Mouse (Mus musculus) frontal cortex, adult (tissue): ENCODE measurements around the gene Slc7a4.
"Not testable (repeated sequence)": the region's sequence is repeated elsewhere in the genome, so short reads cannot be mapped to it uniquely, and the experiment has no call there.

Source experiments
- ATAC-seq: cut with Nextera tagmentation; 2 replicates; pipeline ENCODE4 v1.9.2; 2017; ENCODE audit warnings: mild to moderate bottlenecking, moderate library complexity, mixed read lengths; ENCODE audit not compliant: low TSS enrichment

The Slc7a4 gene

DNA sequence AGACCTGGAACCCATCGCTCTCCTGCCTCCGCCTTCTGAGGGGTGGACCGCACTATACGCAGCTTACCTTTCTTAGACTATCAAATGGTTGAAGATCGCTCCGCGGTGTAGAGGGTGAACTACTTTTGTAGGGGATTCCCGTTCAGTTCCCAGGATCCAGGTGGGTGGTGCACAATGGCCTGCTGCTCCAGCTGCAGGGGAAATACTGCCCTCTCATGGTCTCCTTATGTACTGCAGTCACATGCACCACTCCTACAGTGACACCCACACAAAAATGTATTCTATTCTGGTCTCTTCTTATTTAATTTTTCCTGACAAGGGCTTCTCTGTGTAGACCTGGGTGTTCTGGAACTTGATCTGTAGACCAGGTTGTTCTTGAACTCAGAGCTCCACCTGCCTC is at the start of gene Slc7a4:
TSS of gene Slc7a4 (minus strand) at position 151 of the 400 bp plus-strand sequence.
- no peak for ATAC-seq

DNA sequence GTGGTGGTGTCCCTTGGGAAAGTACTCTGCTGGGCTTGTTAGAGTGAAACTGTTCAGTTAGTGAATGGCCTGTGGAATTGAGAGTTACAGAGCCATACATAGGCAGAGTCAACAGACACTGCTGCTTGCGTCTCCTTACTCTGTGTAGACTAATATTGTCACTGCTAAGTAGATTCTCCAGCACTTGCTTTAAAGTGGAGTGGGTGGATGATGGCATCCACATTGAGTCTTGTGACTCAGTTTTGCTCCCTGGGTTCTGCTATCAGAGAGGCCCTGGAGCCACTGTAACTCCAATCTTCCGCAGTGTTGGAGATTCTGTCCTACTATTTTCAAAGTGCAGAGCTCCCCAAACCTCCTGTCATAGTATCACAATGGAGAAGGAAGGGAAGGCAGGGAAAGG is 49.6 kb upstream of the Slc7a4 start:
- peak; percentile 57; the same call in 1 of the 2 replicates for ATAC-seq

DNA sequence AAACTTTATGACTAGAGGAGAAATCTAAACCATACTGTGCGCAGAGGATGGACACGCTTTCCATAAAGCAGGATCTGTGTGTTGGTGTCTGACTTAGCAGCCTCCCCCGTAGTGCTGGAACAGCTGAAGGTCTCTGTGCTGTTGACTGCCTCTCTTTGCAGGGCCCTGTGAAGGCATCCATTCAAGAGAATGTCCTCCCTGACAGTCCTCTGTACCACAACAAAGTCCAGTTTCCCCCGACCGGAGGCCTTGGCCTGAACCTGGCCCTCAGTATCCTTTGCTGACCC is 43.2 kb upstream of the Slc7a4 start:
- peak; percentile 71; the same call in 1 of the 2 replicates for ATAC-seq

DNA sequence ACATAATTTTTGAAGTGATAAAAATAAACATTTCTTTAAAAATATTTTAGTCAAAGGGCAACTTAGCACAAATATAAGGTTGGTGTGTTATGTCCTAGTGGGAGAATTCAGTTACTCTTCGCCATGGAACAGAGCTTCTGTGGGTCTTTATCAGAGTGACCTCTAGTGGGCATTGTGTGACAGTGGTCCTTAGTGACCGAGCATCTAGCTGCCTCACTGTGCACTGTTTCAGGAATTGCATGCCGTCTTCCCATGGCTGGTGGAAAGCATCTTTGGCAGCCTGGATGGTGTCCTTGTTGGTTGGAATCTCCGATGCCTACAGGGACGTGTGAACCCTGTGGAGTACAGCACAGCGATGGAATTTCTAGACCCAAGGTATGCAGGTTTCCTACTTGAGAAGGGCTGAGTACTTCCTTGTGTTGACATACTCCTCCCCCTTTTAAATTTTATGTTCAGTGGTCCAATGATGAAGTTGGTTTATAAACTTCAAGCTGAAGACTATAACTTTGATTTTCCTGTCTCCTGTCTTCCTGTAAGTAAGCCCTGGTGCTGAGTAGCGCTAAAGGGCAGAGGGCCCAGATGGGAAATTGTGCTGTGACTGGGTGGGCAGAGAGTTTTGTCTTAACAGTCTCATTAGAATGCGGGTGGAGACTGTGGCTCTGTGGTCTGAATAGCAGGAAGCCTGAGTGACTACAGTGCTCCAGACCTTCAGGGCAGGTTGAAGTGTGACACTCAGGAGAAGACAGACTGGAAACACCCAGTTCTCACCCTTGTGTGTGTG is 42.7 kb upstream of the Slc7a4 start:
- peak; percentile 55; the same call in 1 of the 2 replicates for ATAC-seq

DNA sequence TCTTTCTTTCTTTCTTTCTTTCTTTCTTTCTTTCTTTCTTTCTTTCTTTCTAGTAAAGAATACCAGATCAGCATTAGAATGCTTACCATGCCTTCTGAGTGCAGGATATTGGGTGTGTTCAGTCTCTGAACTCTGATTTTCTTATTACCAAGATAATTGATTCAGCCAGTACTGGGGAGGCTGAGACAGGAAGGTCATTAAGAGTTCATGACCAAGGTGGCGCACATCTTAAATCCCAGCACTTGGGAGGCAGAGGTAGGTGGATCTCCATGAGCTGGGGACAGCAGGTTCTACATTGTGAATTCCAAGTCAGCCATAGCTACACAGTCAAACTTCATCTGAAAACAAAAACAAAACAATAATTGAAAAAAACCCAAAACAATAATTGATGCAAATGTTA is 38.9 kb upstream of the Slc7a4 start:
- no peak for ATAC-seq

DNA sequence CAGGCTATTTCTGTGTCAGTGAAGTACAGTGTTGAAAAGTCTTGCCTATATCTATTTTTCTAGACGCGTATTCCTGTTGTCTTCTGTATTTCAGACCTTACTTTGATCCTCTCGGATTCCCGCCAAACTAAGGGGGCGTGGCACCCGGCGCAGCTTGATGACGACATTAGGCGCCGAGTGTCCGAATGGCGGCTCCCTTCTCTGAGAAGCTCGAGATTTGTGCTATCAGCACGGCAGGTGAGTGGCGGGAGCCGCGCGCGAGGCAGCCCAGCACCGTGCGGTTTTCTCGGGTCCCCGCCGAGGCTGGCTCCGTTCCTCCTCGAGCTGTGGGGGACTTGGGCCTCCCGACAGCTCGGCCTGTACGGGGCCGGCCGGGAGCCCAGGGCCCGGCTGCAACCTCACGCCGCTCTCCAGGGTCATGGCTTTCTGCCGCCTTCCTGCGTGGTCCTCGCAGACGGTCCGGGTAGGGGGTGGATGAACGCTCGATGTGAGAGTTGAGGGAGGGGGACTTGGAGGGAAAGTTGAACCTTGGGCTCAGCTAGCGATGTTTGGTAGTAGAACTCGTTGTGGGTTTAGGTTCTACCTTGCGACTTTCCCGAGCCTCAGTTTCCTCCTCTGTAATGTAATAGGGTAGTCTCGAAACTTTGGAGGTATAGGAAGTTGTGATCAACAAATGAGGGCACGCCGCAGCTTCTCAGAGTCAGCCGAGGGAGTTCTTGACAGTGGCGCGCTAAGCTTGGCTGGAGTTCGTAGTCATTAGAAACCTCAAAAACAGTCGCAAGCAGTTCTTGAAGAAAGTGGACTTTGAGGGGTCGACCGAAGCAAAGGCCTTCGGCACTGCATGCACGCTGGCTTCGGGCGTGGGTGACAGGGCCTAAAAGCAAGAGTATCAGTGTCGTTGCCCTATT is 36.4 kb upstream of the Slc7a4 start, which contains the start of gene Smpd4:
TSS of gene Smpd4 (plus strand) at position 157 of the 908 bp plus-strand sequence.
- peak; percentile 34; the same call in 1 of the 2 replicates for ATAC-seq

DNA sequence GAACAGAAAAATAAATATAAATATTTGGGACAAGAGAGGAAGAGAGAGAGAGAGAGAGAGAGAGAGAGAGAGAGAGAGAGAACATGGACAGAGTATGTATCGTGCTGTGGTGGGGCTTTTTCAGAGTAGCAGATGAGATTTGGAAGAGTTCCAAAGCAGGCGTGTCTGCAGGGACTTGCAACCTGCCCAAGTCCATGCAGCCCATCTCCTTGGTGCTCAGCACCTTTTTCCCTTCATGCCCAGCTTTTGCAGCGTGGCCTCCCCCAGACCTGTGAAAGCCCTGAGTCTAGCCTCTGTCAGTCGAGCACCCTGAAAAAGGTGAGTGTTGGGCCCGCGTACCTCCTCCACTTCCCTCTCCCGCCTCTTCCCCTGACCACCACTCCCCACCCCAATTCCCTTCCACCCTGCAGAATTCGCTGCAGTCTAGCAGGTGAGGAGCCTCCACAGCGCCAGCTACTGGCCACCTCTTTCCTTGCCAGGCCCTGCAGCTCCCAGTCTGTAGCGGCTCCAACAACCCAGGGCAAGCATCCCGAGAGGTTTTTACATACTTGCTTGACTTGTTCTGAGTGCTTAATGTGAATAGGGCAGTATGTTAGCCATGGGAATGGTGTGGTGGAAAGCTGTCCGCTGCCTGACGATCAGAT is 35.0 kb upstream of the Slc7a4 start:
- peak; percentile 85; the same call in 1 of the 2 replicates for ATAC-seq

DNA sequence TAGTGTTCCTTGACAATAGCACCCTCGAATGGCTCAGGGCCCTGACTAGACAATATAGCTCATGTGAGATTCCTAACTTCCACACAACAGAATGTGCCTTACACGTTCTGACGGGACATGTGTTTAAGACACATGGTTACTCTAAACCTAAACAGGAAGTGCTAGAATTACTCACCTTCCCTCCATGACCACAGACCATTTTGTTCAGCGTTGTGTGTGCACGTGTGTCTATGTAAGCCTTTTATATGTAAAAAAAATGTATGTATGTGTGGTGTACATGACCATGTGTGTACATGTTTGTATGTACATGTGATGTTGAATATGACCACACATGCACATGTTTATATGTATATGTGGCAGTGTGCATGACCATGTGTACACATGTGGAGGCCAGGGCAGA is 33.2 kb upstream of the Slc7a4 start:
- ATAC-seq: no peak

DNA sequence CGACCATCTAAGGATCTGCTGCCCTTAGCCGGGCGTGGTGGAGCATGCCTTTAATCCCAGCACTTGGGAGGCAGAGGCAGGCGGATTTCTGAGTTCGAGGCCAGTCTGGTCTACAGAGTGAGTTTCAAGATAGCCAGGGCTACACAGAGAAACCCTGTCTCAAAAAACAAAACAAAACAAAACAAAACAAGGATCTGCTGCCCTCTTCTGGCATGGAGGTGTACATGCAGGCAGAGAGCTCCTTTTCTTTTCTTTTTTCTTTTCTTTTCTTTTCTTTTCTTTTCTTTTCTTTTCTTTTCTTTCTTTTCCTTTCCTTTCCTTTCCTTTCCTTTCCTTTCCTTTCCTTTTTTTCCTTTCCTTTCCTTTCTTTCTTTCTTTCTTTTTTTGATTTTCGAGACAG is 31.7 kb upstream of the Slc7a4 start:
- not testable (repeated sequence) for ATAC-seq

DNA sequence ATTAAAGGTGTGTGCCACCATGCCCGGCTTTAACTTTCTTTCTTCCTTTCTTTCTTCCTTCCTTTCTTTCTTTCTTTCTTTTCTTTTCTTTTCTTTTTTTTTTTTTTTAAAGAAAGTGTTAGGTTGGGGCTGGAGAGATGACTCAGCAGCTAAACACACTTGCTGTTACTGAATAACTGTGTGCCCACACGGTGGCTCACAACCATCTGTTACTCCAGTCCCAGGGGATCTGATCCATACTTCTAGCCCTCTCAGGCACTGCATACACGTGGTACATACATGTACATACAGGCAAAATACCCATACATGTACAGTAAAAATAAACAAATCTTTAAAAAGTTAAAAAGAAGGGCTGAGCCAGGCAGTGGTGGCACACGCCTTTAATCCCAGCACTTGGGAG is 28.4 kb upstream of the Slc7a4 start:
- ATAC-seq: peak; percentile 89

DNA sequence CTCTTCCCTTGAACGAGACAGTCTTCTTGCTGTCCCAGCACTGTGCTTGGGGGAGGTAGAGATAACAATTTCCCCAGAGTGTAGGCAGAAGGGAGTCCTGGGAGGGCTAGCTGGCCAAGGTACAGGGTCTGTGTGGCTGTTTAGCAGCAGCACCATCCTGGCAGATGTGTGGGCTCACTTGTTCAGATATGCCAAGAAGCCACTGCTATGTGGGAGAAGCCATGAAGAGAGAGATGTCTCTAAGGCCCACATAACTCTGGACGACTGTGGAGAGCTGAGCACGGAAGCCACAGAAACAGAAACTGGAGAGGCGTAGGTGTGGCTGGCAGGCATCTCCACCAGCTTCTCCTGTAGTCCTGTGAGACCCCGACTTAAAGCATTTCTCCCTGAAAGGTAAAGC is 22.7 kb upstream of the Slc7a4 start:
- peak; percentile 97 for ATAC-seq

DNA sequence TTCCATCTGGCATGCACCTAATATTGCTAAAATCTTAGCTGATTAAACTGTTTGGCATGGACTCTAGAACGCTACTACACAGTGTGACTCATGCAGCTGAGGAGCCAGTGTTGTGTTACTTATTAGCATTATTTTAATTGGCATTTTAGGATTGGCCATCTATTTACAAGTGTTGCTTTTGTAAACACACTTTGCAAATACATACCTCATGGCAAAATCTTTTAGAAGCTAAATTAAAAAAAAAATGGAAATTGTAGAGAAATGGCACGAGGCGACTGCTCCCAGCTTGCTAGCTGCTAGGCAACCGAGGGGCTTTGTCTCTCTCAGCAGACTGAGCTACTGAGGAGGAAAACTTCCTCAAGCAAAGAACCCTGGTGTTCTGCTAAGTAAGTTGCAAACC is 21.9 kb upstream of the Slc7a4 start:
- no peak for ATAC-seq

DNA sequence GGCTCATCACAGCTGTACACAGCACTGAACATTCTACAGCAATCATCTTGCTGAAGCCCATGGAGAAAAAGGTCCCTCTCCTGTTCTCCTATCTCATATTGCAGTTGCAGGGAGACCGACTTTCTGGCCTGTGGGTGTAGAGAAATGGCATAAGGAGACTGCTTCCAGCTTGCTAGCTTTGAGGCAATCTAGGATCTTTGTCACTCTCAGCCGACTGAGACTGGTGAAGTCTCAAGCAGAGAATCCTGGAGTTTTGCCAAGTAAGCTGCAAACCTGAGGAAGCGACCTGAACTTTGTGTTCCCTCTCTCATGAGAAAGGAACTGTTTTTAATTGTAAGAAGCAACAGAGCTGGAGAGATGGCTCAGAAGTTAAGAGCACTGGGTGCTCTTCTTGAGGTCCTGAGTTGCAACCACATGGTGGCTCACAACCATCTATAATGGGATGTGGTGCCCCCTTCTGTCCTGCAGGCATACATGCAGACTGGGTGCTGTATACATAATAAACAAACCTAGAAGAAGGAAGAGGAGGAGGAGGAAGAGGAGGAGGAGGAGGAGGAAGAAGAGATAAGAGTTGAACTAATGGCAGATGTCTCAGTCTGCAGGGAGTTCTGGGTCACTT is 18.0 kb upstream of the Slc7a4 start:
- 0 out of 2 replicates have a peak, but pooled peaks have one; percentile 51 for ATAC-seq

DNA sequence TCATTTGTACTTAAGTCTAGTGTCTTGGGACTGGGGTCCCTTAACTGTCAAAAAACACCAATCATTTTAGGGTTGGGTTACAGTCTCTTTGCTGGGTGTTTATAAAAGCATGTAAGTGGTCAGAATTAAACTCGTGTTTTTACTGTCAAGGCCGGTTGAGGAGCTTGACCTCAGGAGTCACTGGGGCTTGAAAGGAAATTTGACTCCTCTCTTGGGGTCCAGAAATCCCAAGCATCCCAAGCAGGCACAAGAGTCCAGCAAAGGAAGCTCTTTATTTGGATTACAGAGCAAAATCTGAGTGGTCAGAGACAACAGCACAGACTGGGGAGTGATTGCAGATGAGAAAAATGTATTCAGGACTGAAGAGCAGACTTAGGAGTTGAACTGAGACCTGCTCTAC is 7.7 kb upstream of the Slc7a4 start:
- ATAC-seq: no peak

DNA sequence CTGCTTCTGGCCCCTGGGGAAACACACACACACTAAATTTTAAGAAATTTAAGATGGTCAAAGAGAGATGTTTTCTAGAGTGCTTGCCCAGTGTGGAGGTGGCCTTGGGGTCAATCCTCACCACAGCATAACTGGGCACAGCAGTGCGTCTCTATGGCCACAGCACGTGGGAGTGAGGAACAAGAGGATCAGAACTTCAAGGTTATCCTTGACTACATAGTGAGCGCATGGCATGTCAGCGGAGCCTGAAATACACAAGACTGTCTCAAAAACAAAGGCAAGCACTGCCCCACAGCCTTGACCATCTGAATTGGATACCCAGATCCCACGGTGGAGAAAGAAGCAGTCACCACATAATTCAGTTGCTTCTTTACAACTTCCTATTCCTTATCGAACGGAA is 1.5 kb upstream of the Slc7a4 start:
- no peak for ATAC-seq

DNA sequence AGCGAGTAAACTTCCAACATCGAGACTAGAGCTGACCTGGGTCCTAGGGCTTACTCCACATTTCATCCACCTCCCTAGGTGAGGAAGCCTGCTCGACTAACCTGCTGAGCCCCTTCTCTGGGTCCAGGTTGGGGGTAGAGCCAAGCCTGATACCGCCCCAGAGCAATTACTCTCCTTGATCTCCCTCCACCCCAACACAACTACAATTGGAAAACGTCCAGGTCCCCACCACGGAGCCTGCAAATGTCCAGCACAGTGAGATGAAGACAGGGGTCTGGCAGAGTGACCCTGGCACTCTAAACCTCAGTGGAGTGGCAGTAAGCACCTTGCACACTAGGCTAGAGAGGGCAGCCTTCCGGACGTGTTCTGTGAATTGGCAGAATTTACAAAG is 6.2 kb downstream of the Slc7a4 start:
- no peak for ATAC-seq

DNA sequence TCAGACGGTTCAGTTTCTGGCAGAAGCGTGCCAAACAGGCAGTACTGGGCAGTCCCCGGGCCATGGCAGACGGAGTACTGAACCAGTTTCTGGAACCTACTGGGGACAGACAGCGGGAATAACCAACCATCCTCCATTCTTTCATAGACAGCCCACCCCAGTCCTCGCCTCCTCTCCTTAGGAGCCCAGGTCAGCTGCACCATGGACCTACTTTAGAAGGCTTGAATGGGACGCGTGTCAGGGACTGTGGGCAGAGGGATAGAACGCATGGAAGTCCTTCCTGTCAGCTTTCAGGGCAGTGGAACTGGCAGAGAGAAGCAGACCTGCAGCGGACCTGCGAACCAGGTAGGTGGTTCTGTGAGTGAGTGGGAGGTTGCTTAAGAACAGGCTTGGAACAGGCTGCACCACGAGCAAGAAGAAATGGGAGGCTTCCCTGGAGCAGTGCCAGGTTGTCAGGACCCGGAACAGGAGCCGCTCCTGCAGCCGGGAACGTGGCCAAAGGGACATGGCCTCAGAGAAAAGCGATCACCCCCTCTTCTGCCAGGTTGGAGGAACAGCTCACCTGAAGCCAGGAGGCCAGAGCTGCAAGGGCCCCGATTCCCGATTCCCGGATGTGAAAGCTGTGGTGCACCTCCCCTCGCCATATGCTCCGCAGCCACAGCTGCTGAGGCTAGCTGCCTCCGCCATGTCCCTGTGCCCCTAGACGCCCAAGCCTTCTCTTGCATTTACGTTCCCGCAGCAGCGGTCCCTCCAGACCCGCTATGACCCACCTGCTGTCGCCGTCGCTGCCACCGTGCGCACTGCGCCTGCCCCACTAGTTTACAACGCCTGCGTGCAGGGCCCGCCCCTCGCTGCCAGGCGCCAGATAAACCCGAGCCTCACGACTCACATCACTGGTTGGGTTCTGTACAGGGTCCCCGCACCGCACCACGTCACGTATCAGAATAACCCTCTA is 6.9 kb downstream of the Slc7a4 start:
- ATAC-seq: peak; percentile 81

DNA sequence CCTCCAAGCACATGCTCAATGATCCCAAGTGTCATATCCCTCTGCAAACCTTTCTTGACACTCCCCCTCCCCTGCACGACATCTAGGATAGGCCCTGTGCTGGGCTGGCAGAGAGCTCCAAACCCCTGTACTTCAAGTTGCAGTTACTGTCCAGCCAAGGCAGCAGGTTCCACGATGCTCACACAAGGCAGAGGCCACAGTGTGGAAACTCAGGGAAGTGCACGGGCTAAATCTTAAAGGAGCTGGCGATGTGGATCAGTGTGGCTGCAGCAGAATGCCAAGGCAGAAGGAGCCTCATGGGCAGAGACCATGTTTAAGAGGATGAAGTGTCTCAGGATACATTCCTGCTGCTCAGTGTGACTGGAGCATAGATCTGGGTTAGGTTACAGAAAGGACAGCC is 16.8 kb downstream of the Slc7a4 start:
- no peak for ATAC-seq

DNA sequence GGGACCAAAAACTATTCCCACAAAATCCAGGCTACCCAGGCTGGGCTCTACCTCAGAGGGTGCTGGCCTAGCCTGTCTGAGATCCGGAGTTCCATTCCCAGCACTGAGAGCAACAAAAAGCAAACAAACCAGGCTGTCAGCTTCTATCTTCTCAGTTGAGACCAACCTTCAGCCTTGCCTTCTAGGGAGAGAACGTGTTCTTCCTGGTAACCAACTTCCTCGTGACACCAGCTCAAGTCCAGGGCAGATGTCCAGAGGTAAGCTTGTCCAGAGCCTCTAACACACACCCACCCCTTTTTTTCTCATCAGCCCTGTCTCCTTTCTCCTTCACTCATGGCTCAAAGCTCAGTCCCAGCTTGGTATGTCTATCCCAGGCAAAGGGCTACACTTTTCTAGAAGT is 18.2 kb downstream of the Slc7a4 start:
- no peak for ATAC-seq

DNA sequence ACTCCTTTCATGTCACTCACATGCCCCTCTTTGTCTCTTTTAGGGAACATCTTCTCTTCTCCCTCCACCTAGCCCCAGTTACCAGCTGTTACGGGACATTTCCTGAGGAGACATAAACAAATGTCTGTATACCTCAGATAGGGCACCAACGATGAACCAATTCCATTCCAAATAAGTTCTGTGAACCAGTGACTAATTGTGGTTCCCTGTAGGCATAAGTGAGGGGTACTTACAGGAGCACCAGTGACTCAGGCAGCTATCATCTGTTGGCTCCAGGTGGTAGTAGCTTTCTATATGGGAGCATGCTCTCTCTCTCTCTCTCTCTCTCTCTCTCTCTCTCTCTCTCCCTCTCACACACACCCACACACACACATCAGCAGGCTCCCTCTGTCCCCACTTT is 18.8 kb downstream of the Slc7a4 start:
- peak; percentile 50 for ATAC-seq

DNA sequence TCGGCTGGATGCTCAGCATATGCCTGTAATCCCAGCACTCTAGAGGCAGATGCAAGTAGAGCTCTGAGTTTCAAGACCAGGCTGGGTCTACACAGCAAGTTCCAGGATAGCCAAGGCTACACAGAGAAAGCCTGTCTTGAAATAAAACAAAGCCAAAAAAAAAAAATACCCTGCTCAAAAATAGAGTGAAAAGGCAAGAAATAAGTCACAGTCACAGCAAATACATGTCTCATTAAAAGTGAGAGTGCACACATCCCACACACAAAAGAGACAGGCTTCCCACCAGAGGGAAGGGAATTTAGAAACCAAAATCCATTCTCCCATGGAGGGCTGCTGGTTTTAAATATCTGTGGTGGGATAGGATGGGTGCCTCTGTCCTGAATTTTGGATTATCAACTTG is 19.4 kb downstream of the Slc7a4 start:
- ATAC-seq: peak; percentile 47
